Comparison of ENCODE assay signal across 21 mouse cellular contexts in the genomic region with DNA sequence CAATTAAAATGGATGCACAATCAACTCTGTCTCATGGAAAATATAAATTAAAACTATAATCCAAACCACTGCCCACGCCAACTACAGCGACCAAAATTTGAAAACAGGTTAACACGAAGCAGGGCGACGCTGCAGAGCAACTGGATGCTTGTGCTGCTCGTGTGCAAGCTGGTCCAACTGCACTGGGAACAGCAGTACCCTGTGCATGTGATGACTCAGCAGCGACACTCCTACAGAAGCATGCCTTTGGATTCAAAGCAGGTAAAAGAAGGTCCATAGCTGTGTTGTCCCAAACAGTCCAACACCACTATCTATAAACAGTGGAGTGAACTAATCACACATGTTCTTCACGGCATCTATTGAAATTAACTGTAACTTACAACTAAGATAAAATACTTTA.
A peak's percentile ranks its signal among the peaks of the same experiment; 100 is the strongest.
DNase-seq lines count a peak whose midpoint lies in the region; ATAC-seq and TF ChIP-seq lines count a peak whose summit lies in the region.
"Had no signal": no experiment of that assay in that cellular context is flagged by ENCODE, and none has a peak within 500 bp of the region (broad histone marks: within the 10 kb centered on the region; RNA-seq: fewer than 3 reads in every experiment).

No protein-coding gene starts in this region.

- in situ Hi-C loops in ES-E14 (cut with MboI; ENCODE audit: low sequenced_read_pairs in 2 of 2, unreplicated experiment in 2 of 2) = no loop called here

- no peak for DNase-seq in layer of hippocampus, adult 2 months (ENCODE audit: low spot score in 2 of 2)
- no peak for DNase-seq in layer of hippocampus, postnatal 14 days (ENCODE audit: low spot score in 2 of 2)
- DNase-seq in ES-E14 (ENCODE audit: low read depth, low spot score) (no peak), R1 (ENCODE audit: low read depth, low spot score) (peak; percentile 21)
- no peak for DNase-seq in heart, adult 11 months
- DNase-seq in heart, postnatal 4 days = no peak
- DNase-seq: adrenal gland, adult 2 months; adrenal gland, postnatal 10 days; adrenal gland, postnatal 25 days; cerebellum, adult 11-12 months; cerebellum, adult 9-10 months; cerebellum, postnatal 10 days; forebrain, postnatal 0 days had no signal

- no peaks in the 10 kb centered on the region for H3K27me3 ChIP-seq in megakaryocyte, embryonic 14.5 days (replicated peaks)
- H3K27me3 ChIP-seq: embryonic facial prominence, embryonic 12.5 days; forebrain, embryonic 13.5 days; forebrain, embryonic 15.5 days; Patski had no signal

- peaks cover 42% of the 10 kb centered on the region for H3K36me3 ChIP-seq in megakaryocyte, embryonic 14.5 days (replicated peaks; ENCODE audit: low read length)
- peaks cover 3% of the 10 kb centered on the region; the same call in 1 of the 2 replicates for H3K36me3 ChIP-seq in ES-E14 (ENCODE audit: control insufficient read depth, insufficient read depth, low read length, poor library complexity, severe bottlenecking)
- H3K36me3 ChIP-seq: embryonic facial prominence, embryonic 12.5 days; forebrain, embryonic 15.5 days had no signal

- H3K4me3 ChIP-seq in layer of hippocampus, adult 2 months = no peak overlapping the region
- peak overlapping the region; percentile 30 for H3K4me3 ChIP-seq in megakaryocyte, embryonic 14.5 days (replicated peaks)
- no peak overlapping the region for H3K4me3 ChIP-seq in ES-E14 (ENCODE audit: insufficient read depth in 1 of 2, low read depth in 1 of 2, low read length in 2 of 2, poor library complexity in 1 of 2, severe bottlenecking in 1 of 2)
- H3K4me3 ChIP-seq: embryonic facial prominence, embryonic 10.5 days; embryonic facial prominence, embryonic 12.5 days; forebrain, embryonic 13.5 days; forebrain, embryonic 15.5 days had no signal

- no peak overlapping the region for H3K9ac ChIP-seq in ES-E14 (ENCODE audit: insufficient read depth, low read depth, low read length, poor library complexity, severe bottlenecking)
- H3K9ac ChIP-seq: embryonic facial prominence, embryonic 12.5 days; forebrain, embryonic 13.5 days; forebrain, embryonic 15.5 days; forebrain, postnatal 0 days had no signal

- TF ChIP-seq CTCF in layer of hippocampus, adult 2 months (conservative IDR thresholded peaks at IDR 0.05) = no peak

- peaks cover 29% of the 10 kb centered on the region for H3K4me1 ChIP-seq in megakaryocyte, embryonic 14.5 days
- no peaks in the 10 kb centered on the region for H3K4me1 ChIP-seq in ES-E14 (ENCODE audit: control insufficient read depth in 2 of 2, insufficient read depth in 2 of 2, low read length in 2 of 2, poor library complexity in 1 of 2)
- H3K4me1 ChIP-seq: embryonic facial prominence, embryonic 10.5 days; embryonic facial prominence, embryonic 12.5 days had no signal

- no peak for ATAC-seq in megakaryocyte, adult 5-6 weeks (ENCODE audit: poor library complexity, severe bottlenecking)
- ATAC-seq: forebrain, embryonic 13.5 days; forebrain, embryonic 15.5 days; forebrain, postnatal 0 days; Patski had no signal

- no peaks in the 10 kb centered on the region for H3K9me3 ChIP-seq in megakaryocyte, embryonic 14.5 days
- H3K9me3 ChIP-seq in ES-E14 (ENCODE audit: control insufficient read depth, insufficient read depth, low read depth, low read length) = no peaks in the 10 kb centered on the region; the same call in 1 of the 2 replicates
- H3K9me3 ChIP-seq: embryonic facial prominence, embryonic 10.5 days; embryonic facial prominence, embryonic 12.5 days; forebrain, embryonic 13.5 days; forebrain, embryonic 15.5 days; G1E had no signal

- peak overlapping the region; percentile 43 for H3K27ac ChIP-seq in layer of hippocampus, adult 2 months
- H3K27ac ChIP-seq in ES-E14 (ENCODE audit: insufficient read depth, low read depth, low read length, poor library complexity, severe bottlenecking) = no peak overlapping the region
- H3K27ac ChIP-seq: embryonic facial prominence, embryonic 10.5 days; embryonic facial prominence, embryonic 12.5 days; forebrain, embryonic 13.5 days; forebrain, embryonic 15.5 days had no signal

TF ChIP-seq in ES-E14, 5 proteins besides CTCF, POLR2A, EP300 and RAD21:
- TF ChIP-seq MAFK (IDR thresholded peaks at IDR 0.05; ENCODE audit: insufficient read depth, low read depth, low read length) (0 out of 2 replicates have a peak, but pooled peaks have one; percentile 9), HCFC1 (IDR thresholded peaks at IDR 0.05; ENCODE audit: borderline replicate concordance, insufficient read depth, low read length) (no peak)
